8 mouse cellular contexts compared by ENCODE assay signal in genomic region chr8:128357540-128358405, GRCm38 (mm10). TPM values are rescaled to one million over a fixed set of nuclear protein-coding genes. Genes with fewer than 3 reads are reported as not detected.
DNase-seq lines count a peak whose midpoint lies in the region; ATAC-seq lines count a peak whose summit lies in the region.

No protein-coding gene starts in this region.

- peaks cover 49% of the 10 kb centered on the region for H3K4me1 ChIP-seq in hindbrain, embryonic 13.5 days (replicated peaks)

- H3K9ac ChIP-seq in hindbrain, embryonic 13.5 days, result peak overlapping the region; percentile 95

- H3K4me2 ChIP-seq in hindbrain, embryonic 13.5 days, result peak overlapping the region; percentile 98

- H3K9me3 ChIP-seq in hindbrain, embryonic 13.5 days, result no peaks in the 10 kb centered on the region

- WGBS in hindbrain, embryonic 13.5 days, result under 1% methylated on average over 29 of the region's 29 CpGs

- H3K27me3 ChIP-seq in hindbrain, embryonic 13.5 days, result 0 out of 2 replicates have a peak, but pooled peaks cover 4% of the 10 kb centered on the region

- peak; percentile 44 for ATAC-seq in hindbrain, embryonic 13.5 days (ENCODE audit: low FRiP score)

- DNase-seq in Muller cell, postnatal 12 days (ENCODE audit: inconsistent ontology term), result peak; percentile 89
- DNase-seq in cerebellum, adult 9-10 months, result peak; percentile 14
- peak; percentile 62 to 69 for DNase-seq in frontal cortex, postnatal 14 days (ENCODE audit: low spot score in 2 of 2)
- peak; percentile 76 to 80 for DNase-seq in layer of hippocampus, postnatal 36 days
- peak; percentile 70 for DNase-seq in lung, postnatal 25 days (ENCODE audit: low spot score)
- peak; percentile 74 for DNase-seq in retina, postnatal 1 day
- DNase-seq in urinary bladder, postnatal 36 days (ENCODE audit: low spot score in 2 of 2), result peak; percentile 53 to 64

- peak overlapping the region; percentile 97 for H3K27ac ChIP-seq in hindbrain, embryonic 13.5 days

- peak overlapping the region; percentile 87 for H3K4me3 ChIP-seq in hindbrain, embryonic 13.5 days

- no peaks in the 10 kb centered on the region for H3K36me3 ChIP-seq in hindbrain, embryonic 13.5 days

RNA-seq across cellular contexts. Expression of gene Nrp1, which starts 0.6 kb away (rescaled TPM):
- 82.5 and 90.4 TPM in 2 replicates for polyA plus RNA-seq in hindbrain, embryonic 13.5 days (2015; fragmentation: Nextera tagmentation; extraction: Ambion mirVana)
- total RNA-seq in layer of hippocampus, postnatal 36 days (2021), result 100 to 1,000 TPM; 109 to 121 TPM

Comparison
In these comparisons a context has a peak if more than half of its experiments do, and no peak if none do; other contexts are left out.
1. Peak in every context shown above with its lines: DNase-seq, ATAC-seq, H3K4me3 ChIP-seq and H3K27ac ChIP-seq.
2. DNase-seq: peak in every context shown above with its lines; median percentile 89 in Muller cell, postnatal 12 days; 78 in layer of hippocampus, postnatal 36 days; 74 in retina, postnatal 1 day; 70 in lung, postnatal 25 days; 66 in frontal cortex, postnatal 14 days; 58 in urinary bladder, postnatal 36 days; 14 in cerebellum, adult 9-10 months.